Mouse (Mus musculus) ES-CJ7 (cell line): ENCODE measurements around the gene Ethe1.
"Not testable (repeated sequence)": the region's sequence is repeated elsewhere in the genome, so short reads cannot be mapped to it uniquely, and the experiment has no call there.

Experiments
- DNase-seq: peaks from one replicate; pipeline ENCODE4 v3.0.0; 2011; ENCODE audit warnings: low read depth, low spot score

Ethe1 gene

DNA sequence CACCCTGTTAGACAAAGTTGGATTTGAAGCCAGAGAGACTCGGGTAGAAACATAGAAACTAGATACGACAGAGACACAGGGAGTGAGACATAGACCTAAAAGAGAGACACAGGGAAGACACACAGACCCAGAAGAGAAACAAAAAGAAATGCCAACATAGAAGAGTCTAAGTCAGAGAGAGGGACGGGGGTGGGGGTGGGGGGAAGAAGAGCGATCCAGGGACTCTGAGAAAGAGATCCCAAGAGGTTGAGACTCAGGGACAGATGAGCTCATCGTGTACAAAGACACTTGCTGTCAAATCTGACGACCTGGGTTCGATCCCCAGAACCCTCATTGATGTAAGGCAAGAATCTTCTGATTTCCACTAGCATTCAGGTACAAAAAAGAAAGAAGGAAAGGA is 24.4 kb downstream of the Ethe1 start:
- no peak for DNase-seq

DNA sequence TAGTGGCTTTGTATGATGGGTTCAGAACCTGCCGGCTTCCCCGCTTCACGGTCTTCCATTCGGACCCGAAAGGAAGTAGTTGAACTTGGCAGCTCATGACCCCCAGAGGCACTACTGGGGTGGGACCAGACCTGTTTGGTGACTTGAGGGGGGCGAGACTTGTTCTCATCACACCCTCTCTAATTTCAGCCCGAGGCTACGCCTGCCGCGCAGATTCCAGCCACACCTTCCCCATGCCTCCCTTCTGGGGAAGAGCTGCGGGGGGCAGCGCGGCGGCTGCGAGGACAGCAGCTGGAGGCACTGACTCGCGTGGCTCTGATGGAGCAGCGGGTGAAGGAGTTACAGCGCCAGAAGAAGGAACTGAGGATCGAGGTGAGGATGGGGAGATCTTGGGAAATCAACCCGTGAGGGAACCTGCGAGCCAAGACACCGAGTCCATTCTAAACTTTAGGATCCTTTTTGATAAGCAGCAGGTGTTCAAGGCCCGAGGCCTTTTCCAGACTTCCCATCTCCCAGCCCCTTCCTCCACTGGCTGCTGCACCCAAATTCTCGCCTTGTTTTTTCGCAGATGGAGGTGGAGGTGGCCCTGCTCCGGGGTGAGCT is 25.1 kb downstream of the Ethe1 start:
- peak; percentile 64 for DNase-seq

DNA sequence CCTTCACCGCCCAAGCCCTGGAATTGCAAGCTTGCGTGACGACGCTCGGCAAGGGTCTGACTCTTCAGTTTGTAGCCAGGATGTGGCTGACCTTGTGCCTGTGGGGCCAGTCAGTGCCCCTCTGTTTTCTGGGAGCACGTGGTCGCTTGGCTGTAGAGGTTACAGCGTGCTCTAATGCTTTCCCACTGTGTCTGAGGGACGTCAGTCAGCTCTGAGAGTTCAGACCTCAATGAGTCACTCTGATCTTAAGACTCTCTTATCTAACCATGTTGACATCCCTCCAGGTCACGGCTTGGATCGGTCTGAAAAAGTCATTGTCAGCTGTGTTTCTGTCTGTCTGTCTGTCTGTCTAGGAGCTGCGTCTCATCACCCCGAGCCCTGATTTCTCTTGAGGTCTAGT is 27.5 kb downstream of the Ethe1 start:
- DNase-seq: no peak

DNA sequence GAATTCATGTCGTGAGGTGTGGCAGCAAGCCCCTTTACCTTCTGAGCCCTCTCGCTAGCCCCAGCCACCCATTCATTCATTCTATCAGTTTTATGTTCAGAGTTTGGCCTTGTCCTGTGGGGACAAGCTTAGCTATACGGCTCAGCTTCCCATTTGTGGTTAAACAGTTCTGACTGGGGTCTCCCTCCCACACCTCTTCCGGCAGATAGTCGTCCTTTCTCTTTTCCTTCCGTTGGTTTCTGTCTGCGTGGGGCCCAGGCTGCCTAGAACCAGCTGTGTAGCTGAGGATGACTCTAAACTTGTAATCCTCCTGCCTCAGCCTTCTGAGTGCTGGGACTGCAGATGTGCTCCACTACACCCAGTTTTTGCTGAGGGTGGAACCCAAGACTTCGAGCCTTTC is 30.4 kb downstream of the Ethe1 start:
- DNase-seq: no peak

DNA sequence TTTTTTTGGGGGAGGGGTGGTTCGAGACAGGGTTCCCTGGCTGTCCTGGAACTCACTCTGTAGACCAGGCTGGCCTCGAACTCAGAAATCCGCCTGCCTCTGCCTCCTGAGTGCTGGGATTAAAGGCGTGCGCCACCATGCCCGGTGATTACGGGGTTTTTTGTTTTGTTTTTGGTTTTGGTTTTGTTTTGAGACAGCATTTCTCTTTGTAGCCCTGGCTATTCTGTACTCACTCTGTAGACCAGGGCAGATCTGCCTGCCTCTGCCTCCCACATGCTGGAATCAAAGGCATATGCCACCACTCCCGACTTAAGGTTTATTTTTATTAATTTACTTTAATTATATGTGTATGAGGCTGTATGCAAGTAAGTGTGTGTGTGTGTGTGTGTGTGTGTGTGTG is 31.0 kb downstream of the Ethe1 start:
- DNase-seq: not testable (repeated sequence)

DNA sequence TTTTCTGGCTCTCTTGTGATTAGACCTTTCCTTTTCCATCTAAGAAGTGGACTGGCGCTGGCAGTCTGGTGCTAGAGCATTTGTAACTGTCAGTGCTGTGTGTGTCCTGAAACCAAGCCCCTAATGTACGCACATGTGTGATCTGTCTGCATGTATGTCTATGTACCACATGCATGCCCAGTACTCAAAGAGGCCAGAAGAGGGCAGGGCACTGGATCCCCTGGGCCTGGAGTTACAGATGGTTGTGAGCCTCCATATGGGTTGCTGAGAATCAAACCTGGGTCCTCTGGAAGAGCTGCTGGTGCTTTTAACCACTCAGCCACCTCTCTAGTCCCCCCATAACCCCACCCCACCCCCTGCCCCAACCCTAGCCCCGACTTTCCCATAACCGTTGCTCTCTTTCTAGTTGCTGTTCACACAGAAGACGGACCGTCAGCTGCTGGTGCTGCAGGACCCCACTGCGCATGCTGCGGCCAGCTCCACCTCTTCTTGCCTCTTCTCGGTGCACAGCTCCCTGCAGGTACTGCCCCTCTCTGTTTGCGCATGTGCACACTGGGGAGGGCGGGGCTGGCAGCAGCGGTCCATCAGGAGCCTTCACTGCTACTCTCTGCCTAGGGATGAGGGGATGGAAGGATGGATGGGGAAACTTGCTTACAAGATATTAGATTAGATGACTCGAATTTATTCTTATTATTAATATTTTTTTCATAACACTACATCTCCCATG is 32.5 kb downstream of the Ethe1 start:
- DNase-seq: peak; percentile 94

DNA sequence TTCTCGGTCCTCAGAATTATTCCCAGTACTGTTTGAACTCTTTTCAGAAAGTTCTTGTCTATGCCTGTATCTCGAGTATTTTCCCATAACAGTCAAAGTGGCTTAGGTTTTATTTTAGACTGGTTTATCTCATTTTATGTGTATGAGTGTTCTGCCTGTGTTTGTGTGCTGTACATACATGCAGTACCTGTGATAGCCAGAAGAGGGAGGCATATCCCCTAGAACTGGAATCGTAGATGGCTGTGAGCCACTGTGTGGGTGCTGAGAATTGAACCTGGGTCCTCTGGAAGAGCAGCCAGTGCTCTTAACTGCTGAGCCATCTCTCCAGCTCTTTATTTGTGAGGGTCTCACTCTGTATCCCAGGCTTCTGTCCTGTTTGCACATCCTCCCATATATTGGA is 33.9 kb downstream of the Ethe1 start:
- DNase-seq: peak; percentile 70

DNA sequence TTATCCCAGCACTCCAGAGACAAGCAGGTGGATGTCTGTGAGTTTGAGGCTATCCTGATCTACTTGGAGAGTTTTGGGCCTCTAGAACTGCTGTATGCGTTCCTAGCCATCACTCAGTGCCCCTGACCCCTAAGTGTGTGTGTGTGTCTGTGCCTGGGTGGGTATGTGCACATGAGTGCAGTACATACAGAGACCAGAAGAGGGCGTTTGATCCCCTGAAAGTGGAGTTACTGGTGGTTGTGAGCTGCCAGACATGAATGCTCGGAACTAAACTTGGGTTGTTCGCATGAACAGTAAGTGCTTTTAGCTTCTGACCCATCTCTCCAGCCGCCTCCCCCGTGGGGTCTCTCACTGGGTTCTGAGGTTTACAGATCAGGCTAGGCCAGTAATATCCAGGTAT is 35.6 kb downstream of the Ethe1 start:
- DNase-seq: no peak

DNA sequence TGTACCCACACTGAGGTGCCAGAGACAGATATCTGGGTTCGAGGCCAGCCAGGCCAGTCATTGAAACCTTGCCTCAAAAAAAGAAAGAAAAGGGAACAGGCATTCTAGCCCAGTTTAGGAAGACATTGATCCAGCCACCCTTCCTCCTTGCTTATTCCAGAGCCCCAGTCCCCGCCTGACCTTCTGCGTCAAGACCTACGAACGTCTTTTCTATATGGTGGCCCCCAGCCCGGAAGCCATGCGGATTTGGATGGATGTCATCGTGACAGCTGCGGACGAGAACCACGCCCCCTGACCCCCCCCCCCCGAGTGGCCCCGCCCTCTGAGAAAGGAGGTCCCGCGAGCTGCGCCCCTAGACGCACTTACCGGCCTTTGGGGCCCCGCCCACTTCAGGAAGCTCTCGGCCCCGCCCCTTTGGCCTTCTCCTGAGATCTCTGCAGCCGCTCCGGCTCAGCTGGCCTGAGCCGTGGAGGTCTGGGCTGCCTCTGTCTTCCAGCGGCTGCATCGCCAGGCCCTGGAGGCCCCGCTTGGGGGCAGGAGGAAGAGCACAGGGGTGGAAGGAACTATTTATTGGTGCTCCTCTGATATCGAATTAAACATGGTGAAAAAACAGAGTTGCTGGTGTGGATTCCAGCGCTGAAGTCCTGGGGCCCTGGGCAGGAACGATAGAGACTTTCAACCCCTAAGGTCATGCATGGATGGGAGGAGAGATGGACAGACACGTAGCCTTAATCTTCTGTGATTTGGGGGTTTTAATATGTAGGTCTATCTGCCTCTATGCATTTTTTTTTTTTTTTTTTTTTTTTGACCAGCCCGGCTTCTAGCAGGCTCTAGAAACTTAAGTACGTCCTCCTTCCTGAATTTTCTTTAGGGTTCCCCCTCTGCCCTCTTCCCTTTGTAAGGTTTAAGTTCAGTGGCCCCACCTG is 41.6 kb downstream of the Ethe1 start:
- peak; percentile 89 for DNase-seq

DNA sequence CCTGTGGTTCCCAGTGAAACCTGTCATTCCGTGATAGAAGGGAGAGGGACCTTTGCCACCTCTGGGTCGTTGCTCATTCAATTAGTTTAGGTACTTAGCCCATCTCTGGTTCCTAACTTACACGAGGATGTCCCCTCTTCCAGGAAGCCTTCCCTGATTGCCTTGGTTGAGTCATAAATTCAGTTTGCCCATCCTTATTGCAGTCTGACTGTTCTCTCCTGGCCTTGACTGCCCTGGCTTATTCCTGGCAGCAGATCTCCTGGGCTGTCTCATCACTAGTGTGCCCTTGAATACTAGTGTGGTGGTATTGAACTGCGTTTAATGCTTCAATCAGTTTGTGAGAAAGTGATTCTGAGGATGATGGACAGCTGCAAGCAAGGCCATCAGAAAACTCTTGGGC is 42.3 kb downstream of the Ethe1 start:
- DNase-seq: no peak

DNA sequence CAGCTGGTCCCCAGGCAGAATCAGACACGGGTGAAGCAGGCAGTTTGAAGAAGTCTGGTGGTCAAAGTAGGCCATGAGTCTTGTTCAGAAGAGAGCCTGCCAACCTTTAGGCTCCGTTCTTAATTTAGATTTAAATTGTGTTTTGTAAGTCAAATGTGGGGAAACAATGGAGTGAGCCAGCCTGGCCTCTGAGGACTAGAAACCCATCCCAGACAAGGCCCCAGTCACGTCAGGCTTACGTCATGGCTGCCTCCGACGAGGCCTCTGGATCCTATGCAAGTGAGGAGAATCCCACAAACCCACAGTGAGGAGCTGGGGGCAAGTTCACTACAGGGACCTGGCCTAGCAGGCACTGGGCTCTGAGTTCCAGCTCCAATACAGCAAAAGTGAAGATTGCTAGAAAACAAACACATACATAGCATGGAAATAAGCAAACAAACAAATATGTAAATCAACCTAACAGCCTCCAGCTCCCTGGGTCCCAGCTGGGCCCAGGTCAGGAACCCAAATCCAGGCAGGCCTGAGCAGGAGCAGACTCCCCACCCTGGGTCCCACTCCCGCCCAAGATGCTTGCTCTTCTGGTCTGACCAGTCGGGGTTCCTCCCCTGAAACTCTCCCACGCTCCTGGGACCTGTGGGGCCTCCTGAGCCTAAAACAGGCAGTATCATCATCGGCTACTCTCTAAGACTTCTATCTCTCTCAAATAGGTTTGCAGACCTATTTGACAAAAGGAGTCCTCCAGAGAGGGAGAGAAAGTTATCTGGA is 43.0 kb downstream of the Ethe1 start:
- DNase-seq: peak; percentile 61

DNA sequence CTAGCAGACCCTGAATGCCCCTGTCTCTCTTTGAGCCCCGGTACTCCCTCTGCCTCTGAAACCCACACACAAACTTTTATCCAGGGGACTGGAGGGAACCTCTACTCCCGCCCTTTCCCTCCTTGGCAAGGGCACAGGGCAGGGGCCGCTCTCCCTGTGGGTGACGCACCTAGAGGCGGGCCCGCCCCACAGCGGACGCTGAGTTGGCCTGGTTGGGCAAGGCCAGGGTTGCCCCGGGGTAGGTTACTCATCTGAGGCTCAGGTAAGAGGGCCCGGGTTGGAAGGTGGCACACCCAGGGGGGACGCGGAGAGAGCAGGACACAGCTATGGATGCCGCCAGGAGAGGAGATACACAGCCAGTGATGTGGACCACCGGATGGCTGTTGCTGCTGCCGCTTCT is 48.9 kb downstream of the Ethe1 start, which contains the start of gene Lypd3:
TSS of gene Lypd3 (plus strand) at position 287 of the 400 bp plus-strand sequence.
- DNase-seq: no peak

DNA sequence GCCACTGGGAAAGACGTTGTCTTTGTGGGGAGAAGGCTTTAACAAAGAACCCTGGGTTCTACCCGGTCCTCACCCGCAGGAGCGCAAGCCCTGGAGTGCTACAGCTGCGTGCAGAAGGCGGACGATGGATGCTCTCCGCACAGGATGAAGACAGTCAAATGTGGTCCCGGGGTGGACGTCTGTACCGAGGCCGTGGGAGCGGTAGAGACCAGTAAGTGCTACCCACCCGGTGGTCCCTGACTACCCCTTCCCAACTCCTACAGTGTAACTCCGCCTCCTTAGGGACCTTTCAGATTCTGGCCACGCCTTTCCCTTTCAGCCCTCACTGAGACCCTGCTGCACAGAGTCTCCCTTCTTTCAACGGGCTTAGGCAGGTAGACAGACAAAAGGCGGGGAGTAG is 49.7 kb downstream of the Ethe1 start:
- peak; percentile 32 for DNase-seq

DNA sequence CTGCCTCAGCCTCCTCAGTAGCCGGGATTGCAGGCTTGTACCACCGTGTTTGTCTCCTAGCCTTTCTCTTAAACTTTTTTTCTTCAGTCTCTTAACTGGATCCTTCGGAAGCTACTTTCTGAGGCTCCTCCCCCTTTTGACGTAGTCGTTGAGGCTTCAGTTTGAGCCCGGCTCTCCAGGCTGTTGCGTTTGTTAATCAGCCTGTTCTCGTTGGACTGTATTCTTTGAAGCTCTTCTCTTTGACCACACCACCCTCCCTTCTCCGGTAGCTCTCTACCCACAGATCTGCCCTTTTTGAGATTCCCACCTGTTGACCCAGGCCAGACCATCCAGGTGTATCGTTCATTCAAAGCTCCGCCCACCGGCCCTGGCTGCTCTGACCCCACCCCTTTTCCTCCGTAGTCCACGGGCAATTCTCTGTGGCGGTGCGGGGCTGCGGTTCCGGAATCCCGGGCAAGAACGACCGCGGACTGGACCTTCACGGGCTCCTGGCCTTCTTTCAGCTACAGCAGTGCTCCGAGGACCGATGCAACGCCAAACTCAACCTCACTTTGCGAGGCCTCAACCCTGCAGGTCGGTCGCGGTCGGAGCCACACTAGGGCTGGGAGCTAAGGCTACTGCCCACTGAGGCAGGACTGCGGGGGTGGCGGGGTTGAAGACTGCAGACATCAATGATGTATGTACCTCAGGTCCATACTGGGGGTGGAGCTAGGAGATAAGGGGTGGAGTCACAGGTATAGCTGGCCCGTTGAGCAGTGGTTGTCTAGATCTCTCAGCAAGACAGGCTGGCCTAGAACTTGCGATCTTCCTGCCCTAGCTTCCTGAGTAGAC is 50.9 kb downstream of the Ethe1 start:
- no peak for DNase-seq

DNA sequence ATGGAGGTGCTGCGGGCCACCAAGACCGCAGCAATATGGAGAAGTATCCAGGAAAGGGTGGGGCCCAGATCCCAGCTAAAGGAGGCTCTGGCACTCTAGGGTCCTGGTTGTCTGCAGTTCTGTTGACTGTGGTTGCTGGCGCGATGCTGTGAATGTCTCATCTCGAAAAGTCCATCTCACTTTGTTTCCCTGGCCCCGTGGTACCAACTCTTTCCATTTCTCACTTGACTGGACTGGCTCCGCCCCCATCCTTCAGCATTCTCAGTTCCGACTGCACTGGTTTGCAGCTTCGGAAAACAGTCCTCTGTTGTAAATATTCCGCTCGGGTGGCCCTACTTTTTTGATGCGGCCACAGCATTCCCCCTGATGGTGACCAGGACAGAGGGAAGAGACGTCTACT is 53.1 kb downstream of the Ethe1 start:
- no peak for DNase-seq

DNA sequence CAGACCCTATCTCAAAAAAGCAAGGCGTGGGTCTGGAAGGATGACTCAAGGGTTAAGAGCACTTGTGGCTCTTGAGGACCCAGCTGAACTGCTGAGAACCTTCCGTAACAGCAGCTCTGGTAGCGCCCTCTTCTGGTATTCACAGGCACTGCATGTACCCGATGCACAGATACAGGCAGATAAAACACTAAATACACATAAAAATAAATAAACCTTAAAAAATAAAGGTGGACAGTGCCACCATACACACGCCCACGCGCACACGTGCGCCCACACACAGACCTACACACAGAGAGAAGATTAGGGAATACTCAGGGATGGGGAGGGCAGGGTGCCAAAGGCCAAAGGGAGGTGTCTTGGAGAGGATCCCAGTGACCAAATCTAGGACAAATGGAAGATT is 55.1 kb downstream of the Ethe1 start:
- peak; percentile 79 for DNase-seq

DNA sequence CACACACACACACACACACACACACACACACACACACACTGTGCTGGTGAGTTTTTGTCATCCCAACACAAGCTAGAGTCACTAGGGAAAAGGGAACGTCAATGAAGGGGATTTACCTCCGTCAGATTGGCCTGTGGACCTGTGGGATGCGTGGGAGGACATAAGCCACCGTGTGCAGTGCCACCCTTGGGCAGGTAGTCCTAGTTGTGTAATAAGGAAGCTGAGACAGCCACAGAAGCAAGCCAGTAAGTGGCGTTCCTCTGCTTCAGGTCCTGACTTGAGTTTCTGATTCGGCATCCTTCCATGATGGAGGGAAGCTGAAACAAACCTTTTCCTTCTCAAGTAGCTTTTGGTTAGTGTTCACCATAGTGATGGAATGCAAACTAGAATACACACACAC is 57.1 kb downstream of the Ethe1 start:
- DNase-seq: no peak

DNA sequence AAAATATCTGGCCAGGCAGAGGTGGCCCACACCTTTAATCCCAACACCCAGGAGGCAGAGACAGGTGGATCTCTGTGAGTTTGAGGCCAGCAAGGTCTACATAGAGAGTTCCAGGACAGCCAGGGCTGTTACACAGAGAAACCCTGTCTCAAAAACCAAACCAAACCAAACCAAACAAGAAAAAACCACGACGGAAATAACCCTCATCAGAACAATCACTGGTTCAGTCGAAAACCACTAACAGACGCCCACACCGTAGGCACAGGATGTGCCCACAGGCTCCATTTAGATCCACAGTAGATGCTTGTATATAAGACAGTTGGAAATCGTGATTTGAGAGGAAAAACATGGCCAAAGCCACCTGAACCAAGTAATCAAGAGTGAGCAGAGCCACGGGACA is 57.7 kb downstream of the Ethe1 start:
- DNase-seq: no peak

DNA sequence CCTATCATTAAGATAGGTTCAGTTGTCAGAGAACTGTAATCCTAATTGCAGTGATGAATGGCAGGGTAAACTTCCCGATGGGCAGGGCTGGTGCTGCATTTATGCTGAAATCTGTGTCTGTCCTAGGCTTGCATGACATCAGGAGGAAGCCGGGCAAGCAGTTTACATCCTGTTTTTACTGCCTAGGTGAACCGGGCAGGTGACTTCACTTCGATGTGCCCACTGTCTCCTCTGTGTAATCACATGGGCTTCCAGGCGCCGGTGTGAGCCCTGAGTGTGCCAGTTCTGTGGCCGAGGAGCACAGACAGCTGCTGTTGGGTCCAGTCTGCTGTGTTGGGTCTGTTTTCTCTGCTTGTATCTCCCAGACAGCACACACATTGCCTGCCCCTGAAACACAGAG is 59.1 kb downstream of the Ethe1 start:
- no peak for DNase-seq

DNA sequence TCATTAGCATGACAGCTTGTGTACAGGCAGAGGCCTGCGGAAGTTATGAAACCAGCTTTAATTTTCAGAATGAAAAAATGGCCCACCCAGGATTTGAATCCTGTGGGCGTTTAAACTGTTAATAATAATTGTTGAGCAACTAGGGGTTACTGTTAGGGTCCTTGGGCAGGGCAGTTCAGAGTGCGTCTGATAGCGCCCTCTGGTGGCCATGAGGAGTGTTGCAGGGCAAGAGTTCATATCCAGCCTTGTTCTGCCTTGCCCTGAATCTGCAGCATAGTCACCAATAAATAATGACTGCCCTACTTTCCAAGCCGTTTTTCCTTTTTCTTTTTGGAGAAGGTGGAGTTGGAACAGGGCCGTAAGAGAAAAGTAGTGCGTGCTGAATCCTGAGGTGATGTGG is 66.3 kb downstream of the Ethe1 start:
- peak; percentile 65 for DNase-seq
